Mouse (Mus musculus) myocyte (in vitro differentiated cells): ENCODE data around the gene Gstm1. TPM values are rescaled to one million over a fixed set of nuclear protein-coding genes. Genes with fewer than 3 reads are reported as not detected.
A peak's percentile ranks its signal among the peaks of the same experiment; 100 is the strongest.
"Not testable (repeated sequence)": the region's sequence is repeated elsewhere in the genome, so short reads cannot be mapped to it uniquely, and the experiment has no call there.

Source experiments
- H3K27me3 ChIP-seq: one replicate; pipeline ENCODE4 v1.6.1; 2011; ENCODE audit not compliant: control insufficient read depth, insufficient read depth, insufficient read length
- H3K36me3 ChIP-seq: one replicate; pipeline ENCODE4 v1.6.1; 2011; ENCODE audit not compliant: control insufficient read depth, insufficient read depth
- H3K4me2 ChIP-seq: one replicate; pipeline ENCODE4 v1.6.1; 2011; ENCODE audit warnings: low read depth, control low read depth
- H3K4me3 ChIP-seq: one replicate; pipeline ENCODE4 v1.5.1; 2011; ENCODE audit warnings: mild to moderate bottlenecking, control low read depth, moderate library complexity
- H3K79me2 ChIP-seq: one replicate; pipeline ENCODE4 v1.6.1; 2011; ENCODE audit not compliant: control insufficient read depth, insufficient read depth
- H3ac ChIP-seq: one replicate; pipeline ENCODE4 v1.6.1; 2011; ENCODE audit not compliant: control insufficient read depth, insufficient read length
- CEBPB ChIP-seq: IDR thresholded peaks from 2 replicates; pipeline ENCODE4 v1.6.1; 2011; ENCODE audit warnings: mild to moderate bottlenecking, moderate library complexity; ENCODE audit not compliant: poor library complexity, insufficient read depth, severe bottlenecking
- E2F4 ChIP-seq: IDR thresholded peaks from one replicate; pipeline ENCODE4 v1.6.1; 2011; ENCODE audit warnings: mild to moderate bottlenecking, control low read depth, moderate library complexity; ENCODE audit not compliant: insufficient read depth
- MAX ChIP-seq: IDR thresholded peaks from one replicate; pipeline ENCODE4 v1.6.1; 2011; ENCODE audit warnings: low read depth, mild to moderate bottlenecking, control low read depth
- MYOD1 ChIP-seq, 3 experiments: IDR thresholded peaks; one replicate each; pipeline ENCODE4 v1.6.1; 2011; ENCODE audit warnings: control low read depth in 2 of 3, low read depth in 2 of 3, mild to moderate bottlenecking in 2 of 3, moderate library complexity in 1 of 3; ENCODE audit not compliant: insufficient read length in 2 of 3, control insufficient read depth in 1 of 3
- MYOG ChIP-seq, 3 experiments: IDR thresholded peaks; one replicate each; pipeline ENCODE4 v1.6.1; 2011; ENCODE audit warnings: control low read depth in 2 of 3, low read depth in 2 of 3, mild to moderate bottlenecking in 2 of 3; ENCODE audit not compliant: insufficient read length in 2 of 3, control insufficient read depth in 1 of 3, insufficient read depth in 1 of 3
- POLR2A ChIP-seq: IDR thresholded peaks from one replicate; pipeline ENCODE4 v1.6.1; 2011; ENCODE audit warnings: low read depth, mild to moderate bottlenecking, control low read depth, moderate library complexity; ENCODE audit not compliant: insufficient read length
- POLR2AphosphoS2 ChIP-seq: IDR thresholded peaks from one replicate; pipeline ENCODE4 v1.6.1; 2011; ENCODE audit warnings: low read depth, control low read depth; ENCODE audit not compliant: insufficient read length
- REST ChIP-seq: IDR thresholded peaks from one replicate; pipeline ENCODE4 v1.6.1; 2011; ENCODE audit warnings: mild to moderate bottlenecking, control low read depth, moderate library complexity; ENCODE audit not compliant: insufficient read depth, insufficient read length
- SRF ChIP-seq: IDR thresholded peaks from one replicate; pipeline ENCODE4 v1.6.1; 2011; ENCODE audit warnings: low read depth; ENCODE audit not compliant: control insufficient read depth, insufficient read length
- TCF3 ChIP-seq: IDR thresholded peaks from one replicate; pipeline ENCODE4 v1.6.1; 2011; ENCODE audit warnings: low read depth, control low read depth; ENCODE audit not compliant: insufficient read length
- USF1 ChIP-seq: IDR thresholded peaks from one replicate; pipeline ENCODE4 v1.6.1; 2011; ENCODE audit warnings: low read depth, mild to moderate bottlenecking, control low read depth, moderate library complexity
- polyA plus RNA-seq: library from polyadenylated mRNA; unstranded; fragments of >200 nt; fragmentation: generic; extraction: Trizol; gene quantifications from one replicate; pipeline ENCODE4 v1.2.1, GENCODE M21; 2012; ENCODE audit warnings: missing spikeins

The Gstm1 gene
- polyA plus RNA-seq, 1 experiment, result 42.0 TPM

- H3K79me2 ChIP-seq, result no peaks in the 10 kb centered on the region
- no peaks in the 10 kb centered on the region for H3K36me3 ChIP-seq
- H3K4me2 ChIP-seq, result no peak overlapping the region
- TF ChIP-seq REST (no peak), MAX (no peak), MYOD1 (IDR thresholded peaks at IDR 0.05; ENCODE audit: control insufficient read depth in 1 of 3, insufficient read length in 2 of 3, low read depth in 2 of 3) (no peak), MYOG (IDR thresholded peaks at IDR 0.05; ENCODE audit: control insufficient read depth in 1 of 3, insufficient read depth in 1 of 3, insufficient read length in 2 of 3, low read depth in 2 of 3) (no peak), E2F4 (no peak), TCF3 (no peak), POLR2A (no peak), POLR2AphosphoS2 (no peak)
- H3K27me3 ChIP-seq, result no peaks in the 10 kb centered on the region
- H3ac ChIP-seq, result no peak overlapping the region
- H3K4me3 ChIP-seq, result no peak overlapping the region
Measured at GRCm38 (mm10) chr3:107999491-107999890, 18.3 kb downstream of the Gstm1 start.

DNA sequence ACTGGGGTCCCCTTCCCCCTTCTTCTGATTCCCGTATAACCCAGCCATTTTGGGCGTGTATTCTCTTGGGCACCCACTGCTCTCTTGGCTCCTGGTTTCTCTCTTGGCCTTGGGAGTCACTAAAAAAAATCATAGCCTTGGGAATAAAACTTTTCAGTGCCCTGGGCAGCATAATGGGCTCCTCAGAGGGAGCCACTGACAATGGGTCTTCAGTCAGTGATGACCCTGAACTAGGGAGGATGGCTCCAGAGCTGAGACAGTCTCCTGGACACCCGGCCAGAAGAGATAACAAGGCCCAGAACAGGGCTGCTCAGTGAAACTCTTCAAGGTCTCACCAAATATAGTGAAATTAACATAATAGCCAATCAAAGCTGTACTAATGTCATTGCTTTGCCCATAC is 19.2 kb downstream of the Gstm1 start:
- Histone ChIP-seq H3ac (no peak overlapping the region), H3K79me2 (no peaks in the 10 kb centered on the region), H3K27me3 (no peaks in the 10 kb centered on the region), H3K36me3 (no peaks in the 10 kb centered on the region), H3K4me3 (no peak overlapping the region), H3K4me2 (no peak overlapping the region)
- TF ChIP-seq E2F4 (no peak), CEBPB (no peak), SRF (no peak), REST (no peak)

DNA sequence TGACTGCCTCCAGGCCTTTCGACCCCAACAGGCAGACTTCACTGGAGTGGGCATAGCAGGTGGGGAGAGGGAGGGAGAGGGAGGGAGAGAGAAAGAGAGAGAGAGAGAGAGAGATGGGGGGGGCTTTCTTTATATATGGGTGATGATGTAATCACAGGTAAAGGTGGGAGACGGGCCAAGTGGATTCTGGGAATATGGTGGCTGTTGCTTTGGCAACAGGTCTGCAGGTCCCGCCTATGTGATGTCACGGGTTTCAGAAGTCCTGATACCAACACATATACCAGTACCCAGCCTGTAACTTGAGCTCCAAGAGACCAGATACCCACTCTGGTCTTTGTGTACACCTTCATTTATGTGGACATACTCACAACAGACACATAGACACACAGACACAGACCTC is 21.2 kb downstream of the Gstm1 start:
- H3ac ChIP-seq, result no peak overlapping the region
- TF ChIP-seq POLR2A (no peak), CEBPB (no peak), MAX (no peak), MYOD1 (IDR thresholded peaks at IDR 0.05; ENCODE audit: control insufficient read depth in 1 of 3, insufficient read length in 2 of 3, low read depth in 2 of 3) (no peak), E2F4 (no peak)

DNA sequence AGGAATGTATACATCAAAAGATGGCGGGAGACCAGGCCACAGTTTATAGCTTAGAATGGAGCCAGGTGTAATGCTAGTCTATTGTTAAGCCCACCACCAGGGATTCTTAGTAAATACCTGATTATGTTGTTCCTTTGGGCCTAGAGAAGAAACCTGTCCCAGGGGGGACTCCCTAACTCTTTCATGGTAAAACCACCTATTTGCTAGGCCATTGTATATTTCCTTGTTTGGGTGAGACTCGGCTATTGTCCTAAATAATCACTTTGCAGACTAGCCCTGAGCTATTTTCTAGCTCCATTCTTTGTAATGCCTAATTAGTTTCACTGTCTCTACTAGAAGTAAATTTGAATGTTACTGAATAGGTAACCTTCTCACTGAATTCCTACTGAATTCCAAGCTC is 21.8 kb downstream of the Gstm1 start:
- not testable (repeated sequence) for H3K27me3 ChIP-seq, H3ac ChIP-seq, H3K4me3 ChIP-seq, H3K4me2 ChIP-seq, H3K79me2 ChIP-seq, H3K36me3 ChIP-seq

More for the DNA sequence above, 21.2 kb downstream of the Gstm1 start:
- no peaks in the 10 kb centered on the region for H3K79me2 ChIP-seq
- H3K36me3 ChIP-seq, result no peaks in the 10 kb centered on the region
- no peaks in the 10 kb centered on the region for H3K27me3 ChIP-seq
- no peak overlapping the region for H3K4me3 ChIP-seq
- H3K4me2 ChIP-seq, result no peak overlapping the region

- Histone ChIP-seq H3ac (no peak within 1 kb of the TSS), H3K4me3 (no peak within 1 kb of the TSS), H3K79me2 (no peaks in the 10 kb centered on the region), H3K4me2 (peak within 1 kb of the TSS; percentile 31), H3K36me3 (no peaks in the 10 kb centered on the region), H3K27me3 (no peaks in the 10 kb centered on the region)
- TF ChIP-seq MYOD1 (IDR thresholded peaks at IDR 0.05; ENCODE audit: control insufficient read depth in 1 of 3, insufficient read length in 2 of 3, low read depth in 2 of 3) (no peak), POLR2A (no peak), MAX (no peak), USF1 (no peak), MYOG (IDR thresholded peaks at IDR 0.05; ENCODE audit: control insufficient read depth in 1 of 3, insufficient read depth in 1 of 3, insufficient read length in 2 of 3, low read depth in 2 of 3) (no peak)
Measured at GRCm38 (mm10) chr3:107986041-107986562, 31.7 kb downstream of the Gstm1 start, which contains the start of gene Gstm2. Gene Gstm2 (minus strand): TSS chr3:107986453.

- H3K4me3 ChIP-seq, H3K27me3 ChIP-seq, H3ac ChIP-seq, H3K79me2 ChIP-seq, H3K4me2 ChIP-seq, H3K36me3 ChIP-seq: not testable (repeated sequence)
Measured at GRCm38 (mm10) chr3:107985141-107985540, 32.6 kb downstream of the Gstm1 start.

DNA sequence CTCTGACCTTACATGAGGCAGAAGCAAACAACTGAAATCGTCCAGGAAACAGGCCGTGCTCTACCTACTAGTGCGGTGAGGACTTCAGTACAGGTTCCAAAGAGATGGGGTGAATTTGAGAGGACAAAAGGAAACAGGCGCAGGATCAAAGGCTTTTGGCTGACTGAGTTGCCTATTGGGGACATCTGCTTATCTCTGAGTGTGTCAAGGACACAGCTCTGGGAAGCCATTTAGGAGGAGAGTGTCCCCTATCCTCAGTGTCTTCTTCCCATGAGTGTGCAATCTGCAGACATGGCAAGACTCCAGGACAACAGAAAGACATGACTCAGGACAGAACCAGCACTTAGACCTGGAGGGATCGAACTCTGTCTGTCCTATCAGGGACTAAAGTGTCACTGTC is 33.3 kb downstream of the Gstm1 start:
- H3ac ChIP-seq, result no peak overlapping the region
- no peaks in the 10 kb centered on the region for H3K79me2 ChIP-seq
- TF ChIP-seq CEBPB (no peak), E2F4 (no peak), MYOD1 (IDR thresholded peaks at IDR 0.05; ENCODE audit: control insufficient read depth in 1 of 3, insufficient read length in 2 of 3, low read depth in 2 of 3) (no peak), POLR2A (no peak), TCF3 (no peak), MAX (no peak), POLR2AphosphoS2 (no peak), REST (no peak)
- no peak overlapping the region for H3K4me2 ChIP-seq
- no peak overlapping the region for H3K4me3 ChIP-seq
- H3K27me3 ChIP-seq, result peaks cover 2% of the 10 kb centered on the region
- no peaks in the 10 kb centered on the region for H3K36me3 ChIP-seq
